Mouse (Mus musculus): ENCODE measurements around the gene Eva1a. TPM values are rescaled to one million over a fixed set of nuclear protein-coding genes. Genes with fewer than 3 reads are reported as not detected.
A peak's percentile ranks its signal among the peaks of the same experiment; 100 is the strongest.

Eva1a gene
- polyA plus RNA-seq, 1 experiment, result 3.6 TPM

- TF ChIP-seq POLR2A (IDR thresholded peaks at IDR 0.05; ENCODE audit: low read depth, low read length) (no peak), CTCF (IDR thresholded peaks at IDR 0.05; ENCODE audit: borderline replicate concordance, insufficient read depth, low read length) (peak; percentile 16; the same call in 1 of the 2 replicates)
- no peak overlapping the region for H3K4me3 ChIP-seq (ENCODE audit: insufficient read depth, low read length)
- no peak overlapping the region for H3K27ac ChIP-seq (ENCODE audit: insufficient read depth, low read length)
- no peaks in the 10 kb centered on the region for H3K4me1 ChIP-seq (ENCODE audit: control insufficient read depth, insufficient read depth, low read length)
These were observed 14.0 kb downstream of the Eva1a start for GRCm38 (mm10) chr6:82054854-82055253.

GRCm38 (mm10) chr6:82059896-82060295, 19.1 kb downstream of the Eva1a start:
- Histone ChIP-seq H3K27ac (ENCODE audit: insufficient read depth, low read length) (no peak overlapping the region), H3K4me1 (ENCODE audit: control insufficient read depth, insufficient read depth, low read length) (no peaks in the 10 kb centered on the region), H3K4me3 (ENCODE audit: insufficient read depth, low read length) (no peak overlapping the region)
- no peak for TF ChIP-seq CTCF (IDR thresholded peaks at IDR 0.05; ENCODE audit: borderline replicate concordance, insufficient read depth, low read length)
- TF ChIP-seq POLR2A (IDR thresholded peaks at IDR 0.05; ENCODE audit: low read depth, low read length), result no peak

GRCm38 (mm10) chr6:82065230-82065629, 24.4 kb downstream of the Eva1a start:
- Histone ChIP-seq H3K4me1 (ENCODE audit: control insufficient read depth, insufficient read depth, low read length) (no peaks in the 10 kb centered on the region), H3K27ac (ENCODE audit: insufficient read depth, low read length) (no peak overlapping the region), H3K4me3 (ENCODE audit: insufficient read depth, low read length) (no peak overlapping the region)
- TF ChIP-seq CTCF (IDR thresholded peaks at IDR 0.05; ENCODE audit: borderline replicate concordance, insufficient read depth, low read length), result no peak
- TF ChIP-seq POLR2A (IDR thresholded peaks at IDR 0.05; ENCODE audit: low read depth, low read length), result no peak

DNA sequence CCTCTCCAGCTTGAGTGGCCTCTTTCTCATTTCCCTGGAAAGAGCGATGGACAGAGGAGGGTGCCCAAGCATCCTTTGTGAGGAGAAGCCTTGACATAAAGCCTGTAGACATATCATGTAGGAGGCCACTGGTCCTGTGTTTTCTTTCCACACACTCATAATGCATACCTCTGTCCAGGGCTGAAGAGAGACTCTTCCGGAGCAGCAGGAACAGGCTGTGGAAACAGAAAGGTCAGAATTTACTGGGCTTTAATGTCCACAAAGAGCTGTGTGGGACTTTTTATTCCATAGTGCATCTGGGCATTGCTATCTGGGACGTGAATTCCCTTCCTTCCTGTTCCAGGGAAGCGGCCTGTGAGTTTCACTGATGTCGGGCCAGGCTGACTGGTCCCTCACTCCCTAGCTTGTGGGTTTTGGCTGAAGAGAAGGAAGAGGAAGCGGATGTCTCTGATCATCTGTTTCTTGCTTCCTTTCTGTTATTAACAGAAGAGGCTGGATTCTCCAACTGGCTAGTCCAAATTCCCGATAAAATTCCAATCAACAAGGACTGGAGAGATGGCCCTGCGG, 25.8 kb downstream of the Eva1a start:
- Histone ChIP-seq H3K4me1 (ENCODE audit: control insufficient read depth, insufficient read depth, low read length) (no peaks in the 10 kb centered on the region), H3K27ac (ENCODE audit: insufficient read depth, low read length) (no peak overlapping the region), H3K4me3 (ENCODE audit: insufficient read depth, low read length) (no peak overlapping the region)
- TF ChIP-seq CTCF (IDR thresholded peaks at IDR 0.05; ENCODE audit: borderline replicate concordance, insufficient read depth, low read length) (no peak), POLR2A (IDR thresholded peaks at IDR 0.05; ENCODE audit: low read depth, low read length) (no peak)

DNA sequence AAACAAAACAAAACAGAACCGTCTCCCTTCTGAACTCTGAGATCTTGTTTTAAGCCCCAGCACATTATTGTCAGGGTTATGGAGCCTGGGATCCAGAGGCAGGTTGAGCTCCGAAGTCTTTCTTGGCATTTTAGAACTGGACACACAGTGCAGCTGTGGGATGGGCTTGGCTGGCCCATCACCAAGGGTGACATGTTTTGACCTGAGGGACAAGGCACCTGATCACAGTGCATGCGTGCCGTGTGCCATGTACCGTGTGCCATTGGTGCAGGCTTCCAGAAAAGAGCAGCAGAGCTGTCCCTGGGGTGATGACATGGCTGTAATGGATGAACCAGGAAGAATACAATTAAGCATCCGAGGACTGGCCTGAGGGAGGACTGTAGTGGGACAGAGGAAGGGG, 29.6 kb downstream of the Eva1a start:
- TF ChIP-seq POLR2A (IDR thresholded peaks at IDR 0.05; ENCODE audit: low read depth, low read length) (no peak), CTCF (IDR thresholded peaks at IDR 0.05; ENCODE audit: borderline replicate concordance, insufficient read depth, low read length) (no peak)
- H3K4me1 ChIP-seq (ENCODE audit: control insufficient read depth, insufficient read depth, low read length), result no peaks in the 10 kb centered on the region

DNA sequence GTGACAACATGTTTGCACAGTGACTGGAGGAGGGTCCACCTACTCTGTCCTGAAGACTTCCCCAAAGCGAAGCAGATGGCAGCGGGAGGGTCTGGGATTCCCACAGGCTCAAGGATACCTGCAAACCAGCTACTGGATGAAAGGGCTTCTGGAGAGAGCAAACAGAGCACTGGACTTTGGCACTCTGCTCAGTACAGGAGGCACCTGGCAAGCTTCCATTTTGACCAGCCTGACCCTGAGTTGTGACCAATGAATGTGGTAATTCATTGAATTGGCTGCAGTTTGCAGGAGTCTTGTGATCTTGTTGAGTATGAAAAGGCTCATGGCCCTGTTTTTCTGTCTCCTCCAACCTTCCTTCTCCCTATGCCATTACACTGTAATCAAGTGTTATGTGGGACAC, 32.2 kb downstream of the Eva1a start:
- Histone ChIP-seq H3K27ac (ENCODE audit: insufficient read depth, low read length) (no peak overlapping the region), H3K4me1 (ENCODE audit: control insufficient read depth, insufficient read depth, low read length) (no peaks in the 10 kb centered on the region), H3K4me3 (ENCODE audit: insufficient read depth, low read length) (no peak overlapping the region)
- no peak for TF ChIP-seq CTCF (IDR thresholded peaks at IDR 0.05; ENCODE audit: borderline replicate concordance, insufficient read depth, low read length)
- TF ChIP-seq POLR2A (IDR thresholded peaks at IDR 0.05; ENCODE audit: low read depth, low read length), result no peak

More for the DNA sequence above, 29.6 kb downstream of the Eva1a start:
- Histone ChIP-seq H3K4me3 (ENCODE audit: insufficient read depth, low read length) (no peak overlapping the region), H3K27ac (ENCODE audit: insufficient read depth, low read length) (no peak overlapping the region)

GRCm38 (mm10) chr6:82073567-82073966, 32.7 kb downstream of the Eva1a start:
- no peaks in the 10 kb centered on the region for H3K4me1 ChIP-seq (ENCODE audit: control insufficient read depth, insufficient read depth, low read length)
- TF ChIP-seq POLR2A (IDR thresholded peaks at IDR 0.05; ENCODE audit: low read depth, low read length) (no peak), CTCF (IDR thresholded peaks at IDR 0.05; ENCODE audit: borderline replicate concordance, insufficient read depth, low read length) (no peak)
- no peak overlapping the region for H3K27ac ChIP-seq (ENCODE audit: insufficient read depth, low read length)
- H3K4me3 ChIP-seq (ENCODE audit: insufficient read depth, low read length), result no peak overlapping the region

GRCm38 (mm10) chr6:82076364-82076763, 35.5 kb downstream of the Eva1a start:
- no peak overlapping the region for H3K4me3 ChIP-seq (ENCODE audit: insufficient read depth, low read length)
- H3K4me1 ChIP-seq (ENCODE audit: control insufficient read depth, insufficient read depth, low read length), result no peaks in the 10 kb centered on the region
- TF ChIP-seq POLR2A (IDR thresholded peaks at IDR 0.05; ENCODE audit: low read depth, low read length) (no peak), CTCF (IDR thresholded peaks at IDR 0.05; ENCODE audit: borderline replicate concordance, insufficient read depth, low read length) (no peak)
- no peak overlapping the region for H3K27ac ChIP-seq (ENCODE audit: insufficient read depth, low read length)

- H3K4me1 ChIP-seq (ENCODE audit: control insufficient read depth, insufficient read depth, low read length), result no peaks in the 10 kb centered on the region
- no peak overlapping the region for H3K27ac ChIP-seq (ENCODE audit: insufficient read depth, low read length)
- no peak overlapping the region for H3K4me3 ChIP-seq (ENCODE audit: insufficient read depth, low read length)
- TF ChIP-seq POLR2A (IDR thresholded peaks at IDR 0.05; ENCODE audit: low read depth, low read length), result no peak
- no peak for TF ChIP-seq CTCF (IDR thresholded peaks at IDR 0.05; ENCODE audit: borderline replicate concordance, insufficient read depth, low read length)
These were observed 38.0 kb downstream of the Eva1a start for GRCm38 (mm10) chr6:82078875-82079274.

DNA sequence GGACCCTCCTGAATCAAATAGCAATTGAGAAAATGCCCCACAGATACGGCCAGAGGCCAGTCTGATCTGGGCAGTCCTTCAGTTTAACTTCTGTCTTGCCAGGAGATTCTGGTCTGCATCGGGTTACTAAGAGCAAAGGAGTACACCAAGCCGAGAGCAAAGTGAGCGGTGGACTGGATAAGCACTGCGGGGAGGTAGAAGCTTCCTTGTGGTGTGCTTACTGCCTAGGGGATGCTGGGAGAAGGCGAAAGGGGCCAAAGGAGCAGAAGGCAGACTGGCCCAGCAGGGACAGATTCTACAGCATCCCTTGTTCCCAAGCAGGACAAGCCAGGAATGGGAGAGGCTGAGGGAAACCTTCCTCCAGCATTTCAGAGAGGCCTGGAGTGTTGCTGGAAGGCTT, 42.8 kb downstream of the Eva1a start:
- Histone ChIP-seq H3K27ac (ENCODE audit: insufficient read depth, low read length) (no peak overlapping the region), H3K4me3 (ENCODE audit: insufficient read depth, low read length) (no peak overlapping the region), H3K4me1 (ENCODE audit: control insufficient read depth, insufficient read depth, low read length) (0 out of 2 replicates have a peak, but pooled peaks cover 2% of the 10 kb centered on the region)
- TF ChIP-seq CTCF (IDR thresholded peaks at IDR 0.05; ENCODE audit: borderline replicate concordance, insufficient read depth, low read length) (no peak), POLR2A (IDR thresholded peaks at IDR 0.05; ENCODE audit: low read depth, low read length) (no peak)

Data from embryonic fibroblast, embryonic 13.5 days (primary cell).